Mouse (Mus musculus): ENCODE measurements at regions not wholly inside any gene's neighbourhood (a gene's known extent, or its start where the extent isn't known, plus 50 kb on each side); places are given as distances from the start of the nearest gene placed in this dataset.

GRCm38 (mm10) chr7:37375591-37375990 is 397.9 kb downstream of the Zfp536 start:
- in situ Hi-C loops (cut with MboI, MseI): loop anchor here in 1 of 2 experiments (10.0 to 25.0 kb wide), 2 partner anchors 769 to 912 kb away; no protein-coding TSS in a partner anchor

GRCm38 (mm10) chr7:37376207-37376606 is 397.2 kb downstream of the Zfp536 start:
- in situ Hi-C loops (cut with MboI, MseI): loop anchor here in 1 of 2 experiments (10.0 to 25.0 kb wide), 2 partner anchors 769 to 911 kb away; no protein-coding TSS in a partner anchor

- in situ Hi-C loops (cut with MboI, MseI): loop anchor here in 1 of 2 experiments (10.0 to 25.0 kb wide), 2 partner anchors 767 to 909 kb away; no protein-coding TSS in a partner anchor
Measured at GRCm38 (mm10) chr7:37377889-37378521, 395.4 kb downstream of the Zfp536 start.

- in situ Hi-C loops (cut with MboI, MseI): loop anchor here (10.0 to 25.0 kb wide), 2 partner anchors 387 to 899 kb away; partner anchors contain the start of gene Zfp536 (in 1 of the 2)
Measured at GRCm38 (mm10) chr7:37387871-37388270, 385.6 kb downstream of the Zfp536 start.

- in situ Hi-C loops (cut with MboI, MseI): loop anchor here (10.0 to 25.0 kb wide), 2 partner anchors 386 to 898 kb away; partner anchors contain the start of gene Zfp536 (in 1 of the 2)
Measured at GRCm38 (mm10) chr7:37388843-37389702, 384.4 kb downstream of the Zfp536 start.

GRCm38 (mm10) chr7:37389703-37390087 is 383.7 kb downstream of the Zfp536 start:
- in situ Hi-C loops (cut with MboI, MseI): loop anchor here (10.0 to 25.0 kb wide), 2 partner anchors 385 to 898 kb away; partner anchors contain the start of gene Zfp536 (in 1 of the 2)

- in situ Hi-C loops (cut with MboI, MseI): loop anchor here in 1 of 2 experiments (25.0 kb wide), 1 partner anchor 897 kb away; no protein-coding TSS in a partner anchor
Measured at GRCm38 (mm10) chr7:37390271-37390670, 383.2 kb downstream of the Zfp536 start.

- in situ Hi-C loops (cut with MboI, MseI): loop anchor here in 1 of 2 experiments (25.0 kb wide), 1 partner anchor 895 kb away; no protein-coding TSS in a partner anchor
Measured at GRCm38 (mm10) chr7:37392122-37392521, 381.3 kb downstream of the Zfp536 start.

- in situ Hi-C loops (cut with MboI, MseI): loop anchor here in 1 of 2 experiments (25.0 kb wide), 1 partner anchor 895 kb away; no protein-coding TSS in a partner anchor
Measured at GRCm38 (mm10) chr7:37392604-37393003, 380.8 kb downstream of the Zfp536 start.

GRCm38 (mm10) chr7:37393071-37393470 is 380.4 kb downstream of the Zfp536 start:
- in situ Hi-C loops (cut with MboI, MseI): loop anchor here in 1 of 2 experiments (25.0 kb wide), 1 partner anchor 894 kb away; no protein-coding TSS in a partner anchor

- in situ Hi-C loops (cut with MboI, MseI): loop anchor here in 1 of 2 experiments (25.0 kb wide), 1 partner anchor 892 kb away; no protein-coding TSS in a partner anchor
Measured at GRCm38 (mm10) chr7:37394965-37395426, 378.4 kb downstream of the Zfp536 start.

GRCm38 (mm10) chr7:37395881-37396513 is 377.4 kb downstream of the Zfp536 start:
- in situ Hi-C loops (cut with MboI, MseI): loop anchor here in 1 of 2 experiments (25.0 kb wide), 1 partner anchor 891 kb away; no protein-coding TSS in a partner anchor

GRCm38 (mm10) chr7:37403483-37403882 is 370.0 kb downstream of the Zfp536 start:
- in situ Hi-C loops (cut with MboI, MseI): no loop called here

- in situ Hi-C loops (cut with MboI, MseI): no loop called here
Measured at GRCm38 (mm10) chr7:37413350-37413749, 360.1 kb downstream of the Zfp536 start.

GRCm38 (mm10) chr7:37421704-37422103 is 351.7 kb downstream of the Zfp536 start:
- in situ Hi-C loops (cut with MboI, MseI): no loop called here
